Mouse (Mus musculus) testis, adult 2 months (tissue): ENCODE measurements around the gene Nxph1. TPM values are rescaled to one million over a fixed set of nuclear protein-coding genes. Genes with fewer than 3 reads are reported as not detected.

Source experiments
- H3K27ac ChIP-seq: fragments of 200-500 bp; 2 replicates; pipeline ENCODE4 v1.5.1; 2012; ENCODE audit warnings: low read depth, low read length; ENCODE audit not compliant: control insufficient read depth, insufficient read depth
- H3K27me3 ChIP-seq: fragments of 200-500 bp; 2 replicates; pipeline ENCODE4 v1.6.1; 2012; ENCODE audit warnings: mild to moderate bottlenecking, low read length, moderate library complexity; ENCODE audit not compliant: control insufficient read depth, insufficient read depth
- H3K36me3 ChIP-seq: fragments of 200-500 bp; 2 replicates; pipeline ENCODE4 v1.6.1; 2012; ENCODE audit warnings: mild to moderate bottlenecking, low read length; ENCODE audit not compliant: control insufficient read depth, insufficient read depth
- H3K4me1 ChIP-seq: fragments of 200-500 bp; 2 replicates; pipeline ENCODE4 v1.6.1; 2012; ENCODE audit warnings: low read length; ENCODE audit not compliant: control insufficient read depth, insufficient read depth
- H3K4me3 ChIP-seq: fragments of 200-500 bp; 2 replicates; pipeline ENCODE4 v1.5.1; 2012; ENCODE audit warnings: low read depth, mild to moderate bottlenecking, low read length, moderate library complexity, mixed read lengths; ENCODE audit not compliant: control insufficient read depth
- CTCF ChIP-seq: fragments of 200-500 bp; IDR thresholded peaks from 2 replicates; pipeline ENCODE4 v1.5.1; 2012; ENCODE audit warnings: low read depth, mild to moderate bottlenecking, inconsistent platforms, low read length, moderate library complexity; ENCODE audit not compliant: control insufficient read depth, insufficient read depth, insufficient replicate concordance
- POLR2A ChIP-seq: fragments of 200-500 bp; IDR thresholded peaks from 2 replicates; pipeline ENCODE4 v1.6.1; 2012; ENCODE audit warnings: low read depth, mild to moderate bottlenecking, inconsistent platforms, low read length, moderate library complexity; ENCODE audit not compliant: control insufficient read depth
- polyA plus RNA-seq: library from polyadenylated mRNA; depleted of rRNA; stranded (reverse); fragments of >200 nt; gene quantifications from 2 replicates; pipeline ENCODE4 v1.2.3, GENCODE M21; 2012

The Nxph1 gene
- polyA plus RNA-seq, 1 experiment: 1.6 TPM

DNA sequence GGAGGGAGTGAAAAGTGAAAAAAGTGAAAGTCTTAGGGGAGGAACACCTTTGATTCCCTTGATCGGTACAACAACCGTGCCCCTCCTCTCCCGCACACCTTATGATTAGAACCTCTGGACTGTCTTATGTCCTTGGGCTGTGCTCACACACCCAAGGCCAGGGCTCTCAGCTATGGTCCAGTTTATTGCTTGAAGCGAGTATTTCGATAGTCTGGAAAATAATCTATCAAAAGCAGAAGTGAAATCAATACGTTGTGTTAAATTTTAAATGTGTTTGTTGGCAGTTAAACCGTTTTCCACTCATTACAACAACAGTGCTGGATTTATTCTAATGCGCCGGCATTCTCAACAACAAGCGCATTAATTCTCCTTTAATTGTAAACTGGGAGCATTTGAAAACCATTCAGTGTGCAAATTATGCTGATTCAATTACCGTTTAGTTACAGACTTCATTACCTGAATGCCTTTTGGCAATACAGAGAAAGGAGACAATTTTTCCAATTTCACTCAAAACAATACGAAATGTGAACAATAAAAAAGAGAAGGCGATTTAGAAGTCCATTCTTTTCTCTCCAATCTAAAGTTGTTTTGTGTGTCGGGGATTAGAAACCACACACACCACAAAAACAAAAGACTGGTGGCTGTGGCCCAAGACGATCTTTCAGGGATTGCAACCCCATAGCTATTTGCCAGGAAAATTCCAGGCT, 3.8 kb downstream of the Nxph1 start:
- TF ChIP-seq POLR2A: no peak
- TF ChIP-seq CTCF: no peak
- Histone ChIP-seq H3K4me1 (peaks cover 36% of the 10 kb centered on the region), H3K36me3 (no peaks in the 10 kb centered on the region), H3K4me3 (no peak overlapping the region), H3K27me3 (peaks cover 14% of the 10 kb centered on the region; the same call in 1 of the 2 replicates), H3K27ac (no peak overlapping the region)

DNA sequence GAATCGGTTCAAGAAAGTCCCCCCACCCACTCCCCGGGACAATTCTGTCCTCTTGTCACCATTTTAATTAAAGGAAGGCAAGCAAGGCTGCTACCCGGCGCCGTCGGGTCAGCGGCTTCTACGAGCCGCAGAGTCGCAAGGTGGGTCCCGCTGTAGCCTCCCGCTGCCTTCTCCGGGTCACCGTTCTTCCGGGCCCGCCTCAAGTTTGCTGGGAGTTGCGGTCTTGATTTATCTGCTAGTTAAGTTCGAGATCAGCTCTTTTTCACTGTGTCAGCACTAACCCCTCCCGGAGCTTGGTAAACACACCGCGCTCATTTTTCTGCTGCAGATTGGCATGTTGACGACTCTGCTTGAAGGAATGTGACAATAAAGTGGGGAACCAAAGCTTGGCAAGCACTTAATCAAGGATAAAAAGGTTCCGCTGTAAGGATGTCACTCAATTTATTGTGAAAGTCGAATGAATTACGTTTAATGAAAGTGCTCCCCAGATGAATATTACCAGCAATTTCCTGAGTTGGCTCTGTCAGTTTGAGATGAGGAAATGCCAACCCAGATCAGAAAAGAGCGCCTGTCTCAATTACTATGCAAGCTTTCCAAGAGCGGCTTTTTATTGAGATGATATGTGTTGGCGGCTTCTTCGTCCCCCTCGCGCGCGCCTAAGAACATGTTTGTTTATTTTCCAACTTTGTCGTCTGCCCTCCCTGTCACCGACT, 7.7 kb downstream of the Nxph1 start:
- TF ChIP-seq CTCF: no peak
- no peak for TF ChIP-seq POLR2A
- Histone ChIP-seq H3K4me3 (no peak overlapping the region; the same call in 1 of the 2 replicates), H3K27ac (no peak overlapping the region), H3K27me3 (peaks cover 5% of the 10 kb centered on the region; the same call in 1 of the 2 replicates), H3K4me1 (peaks cover 17% of the 10 kb centered on the region), H3K36me3 (no peaks in the 10 kb centered on the region)

GRCm38 (mm10) chr6:8956743-8957528, 8.7 kb downstream of the Nxph1 start:
- Histone ChIP-seq H3K4me1 (peaks cover 11% of the 10 kb centered on the region), H3K4me3 (no peak overlapping the region), H3K27me3 (peaks cover 3% of the 10 kb centered on the region; the same call in 1 of the 2 replicates), H3K27ac (no peak overlapping the region), H3K36me3 (no peaks in the 10 kb centered on the region)
- TF ChIP-seq POLR2A (no peak), CTCF (no peak)

DNA sequence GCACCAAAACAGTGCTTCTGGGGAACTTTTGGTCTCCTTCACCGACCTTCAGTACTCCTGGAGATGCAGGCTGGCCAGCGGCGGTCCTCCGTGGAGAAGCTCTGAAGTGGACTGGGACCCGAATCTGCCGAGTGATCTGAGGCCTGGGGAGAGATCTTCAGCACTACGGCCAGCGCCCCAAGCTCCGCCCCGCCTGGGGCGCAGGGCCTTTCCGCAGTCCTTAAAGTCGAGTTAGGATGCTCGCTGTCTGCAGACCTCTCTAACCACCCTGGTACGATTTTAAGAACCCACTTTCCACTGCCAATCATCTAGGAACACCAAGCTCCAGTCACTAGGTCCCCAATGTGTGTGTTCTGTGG, 9.3 kb downstream of the Nxph1 start:
- Histone ChIP-seq H3K27me3 (peaks cover 3% of the 10 kb centered on the region; the same call in 1 of the 2 replicates), H3K4me3 (no peak overlapping the region)

DNA sequence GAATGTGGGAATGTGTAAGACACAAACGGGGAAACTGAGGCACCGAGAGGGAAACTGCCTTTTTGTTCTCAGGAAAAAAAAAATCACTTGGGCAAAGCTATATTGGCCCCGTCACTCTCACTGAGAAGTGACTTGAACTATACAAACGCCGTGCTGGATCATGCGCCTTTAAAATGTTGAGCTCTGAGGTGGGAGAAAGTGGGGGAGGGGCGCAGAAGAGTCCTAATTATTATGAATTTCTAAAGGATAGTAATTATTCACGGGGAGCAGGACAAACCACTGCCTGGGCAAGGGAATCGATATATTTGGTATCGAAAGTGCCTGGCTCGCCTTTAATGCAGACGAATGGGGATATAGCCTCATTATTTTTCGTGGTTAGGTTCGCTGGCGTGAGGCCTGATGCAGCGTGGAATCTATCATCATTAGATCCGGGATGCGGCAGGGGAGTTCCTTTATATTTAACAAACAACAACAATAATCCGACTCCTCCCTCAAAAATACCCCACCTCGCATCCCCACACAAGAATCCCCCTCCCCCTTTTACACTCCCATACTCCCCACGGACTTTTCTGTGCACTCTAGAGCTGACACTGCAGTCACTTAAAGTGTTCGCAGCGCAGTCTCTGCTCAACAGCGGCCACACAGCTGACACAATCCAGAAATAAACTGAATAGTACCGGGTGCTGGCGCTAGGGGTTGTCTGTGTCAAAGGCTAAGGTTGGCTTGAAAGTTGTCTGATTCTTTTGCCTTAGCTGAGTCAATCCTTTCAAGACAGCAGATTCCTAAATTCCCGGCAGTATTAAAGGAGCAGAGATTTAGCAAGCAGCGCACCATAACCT, 10.1 kb downstream of the Nxph1 start:
- Histone ChIP-seq H3K27ac (no peak overlapping the region), H3K36me3 (no peaks in the 10 kb centered on the region), H3K4me3 (no peak overlapping the region), H3K27me3 (peaks cover 3% of the 10 kb centered on the region; the same call in 1 of the 2 replicates), H3K4me1 (peaks cover 11% of the 10 kb centered on the region)
- TF ChIP-seq POLR2A: no peak
- no peak for TF ChIP-seq CTCF

More for the DNA sequence above, 9.3 kb downstream of the Nxph1 start:
- Histone ChIP-seq H3K36me3 (no peaks in the 10 kb centered on the region), H3K27ac (no peak overlapping the region), H3K4me1 (peaks cover 11% of the 10 kb centered on the region)
- TF ChIP-seq CTCF: no peak
- TF ChIP-seq POLR2A: no peak

DNA sequence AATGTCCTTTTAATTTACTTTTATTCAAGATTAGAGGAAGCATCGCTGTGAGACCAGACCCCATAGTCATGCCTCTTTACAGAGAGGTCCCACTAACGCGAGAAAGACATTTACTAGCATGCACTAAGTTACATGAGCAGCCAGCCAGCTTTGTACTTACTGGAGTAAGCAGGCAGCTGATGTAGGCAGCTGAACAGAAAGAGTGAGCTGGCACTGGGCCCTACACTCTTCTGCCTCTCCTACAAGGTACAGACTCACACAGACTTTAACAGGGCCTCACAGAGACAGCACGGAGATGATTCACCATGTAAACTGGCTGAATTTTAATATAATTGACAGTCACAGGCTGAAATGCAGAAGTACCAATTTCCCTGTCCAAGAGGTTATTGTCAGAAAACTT, 11.6 kb downstream of the Nxph1 start:
- Histone ChIP-seq H3K4me1 (peaks cover 11% of the 10 kb centered on the region), H3K4me3 (no peak overlapping the region), H3K36me3 (no peaks in the 10 kb centered on the region), H3K27ac (no peak overlapping the region), H3K27me3 (peaks cover 3% of the 10 kb centered on the region; the same call in 1 of the 2 replicates)
- TF ChIP-seq CTCF: no peak
- TF ChIP-seq POLR2A: no peak
